In the genomic region with DNA sequence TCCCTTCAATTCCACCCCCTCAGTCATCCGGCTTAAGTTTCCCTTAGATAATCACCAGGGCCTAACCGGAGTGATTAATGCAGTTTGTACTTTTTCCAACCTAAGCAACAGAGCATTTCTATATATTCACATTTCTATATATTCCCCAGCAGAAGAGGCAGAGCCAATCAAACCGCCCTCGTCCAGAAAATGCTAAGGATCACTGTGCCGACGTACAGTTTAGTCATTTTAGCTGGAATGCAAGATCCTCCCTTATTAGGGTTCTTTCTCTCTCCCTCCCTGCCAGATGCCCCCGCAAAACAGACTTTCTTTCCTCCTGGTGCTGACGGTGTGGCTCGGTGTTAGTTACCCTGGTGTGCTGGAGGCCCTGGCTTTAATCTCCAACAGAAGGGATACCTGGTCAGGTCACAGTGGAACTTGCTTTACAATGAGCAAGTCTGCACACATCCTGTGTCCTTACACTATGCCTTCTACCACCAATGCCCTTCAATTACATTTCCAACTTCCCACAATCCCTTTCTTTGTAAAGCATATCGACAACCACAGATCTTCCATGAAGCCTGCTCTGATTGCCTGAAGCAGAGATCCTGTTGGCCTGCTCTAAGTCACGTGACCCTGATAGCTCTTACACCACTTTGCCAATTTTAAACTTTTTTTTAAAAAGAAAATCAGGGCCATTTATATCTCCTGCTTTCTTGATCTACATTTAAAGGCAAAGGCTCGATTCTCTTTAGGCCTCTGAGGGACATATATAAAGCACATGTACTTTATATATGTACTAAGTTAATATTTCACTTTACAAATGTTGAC, we compare ENCODE assay signal across 18 mouse cellular contexts.
DNase-seq lines count a peak whose midpoint lies in the region; ATAC-seq and TF ChIP-seq lines count a peak whose summit lies in the region.
"Had no signal": no experiment of that assay in that cellular context is flagged by ENCODE, and none has a peak within 500 bp of the region (broad histone marks: within the 10 kb centered on the region; RNA-seq: fewer than 3 reads in every experiment).

No protein-coding gene starts in this region.

- no peak for TF ChIP-seq CTCF in hindbrain, postnatal 0 days (IDR thresholded peaks at IDR 0.05; ENCODE audit: low read depth)

- no peaks in the 10 kb centered on the region for H3K36me3 ChIP-seq in hindbrain, embryonic 12.5 days
- no peaks in the 10 kb centered on the region for H3K36me3 ChIP-seq in hindbrain, embryonic 16.5 days (ENCODE audit: control insufficient read depth, insufficient read depth, low read length)
- no peaks in the 10 kb centered on the region for H3K36me3 ChIP-seq in midbrain, embryonic 11.5 days (ENCODE audit: control insufficient read depth, insufficient read depth, low read length)
- no peaks in the 10 kb centered on the region for H3K36me3 ChIP-seq in midbrain, embryonic 15.5 days (replicated peaks)
- no peaks in the 10 kb centered on the region for H3K36me3 ChIP-seq in hindbrain, postnatal 0 days (ENCODE audit: insufficient read depth, low read length)
- H3K36me3 ChIP-seq: embryonic facial prominence, embryonic 15.5 days; heart, embryonic 12.5 days had no signal

- ATAC-seq in hindbrain, embryonic 12.5 days (ENCODE audit: low FRiP score) = no peak
- no peak for ATAC-seq in hindbrain, embryonic 16.5 days
- no peak for ATAC-seq in midbrain, embryonic 11.5 days (ENCODE audit: low FRiP score)
- no peak for ATAC-seq in midbrain, embryonic 15.5 days (replicated peaks)
- ATAC-seq in hindbrain, postnatal 0 days = no peak
- ATAC-seq: forebrain, embryonic 14.5 days had no signal

- H3K9me3 ChIP-seq in hindbrain, embryonic 12.5 days (replicated peaks) = no peaks in the 10 kb centered on the region
- no peaks in the 10 kb centered on the region for H3K9me3 ChIP-seq in hindbrain, embryonic 16.5 days (ENCODE audit: control insufficient read depth, low read length)
- H3K9me3 ChIP-seq in midbrain, embryonic 11.5 days (ENCODE audit: control insufficient read depth, low read length) = no peaks in the 10 kb centered on the region
- no peaks in the 10 kb centered on the region for H3K9me3 ChIP-seq in midbrain, embryonic 15.5 days
- no peaks in the 10 kb centered on the region for H3K9me3 ChIP-seq in hindbrain, postnatal 0 days (ENCODE audit: low read length)
- H3K9me3 ChIP-seq: embryonic facial prominence, embryonic 15.5 days; heart, embryonic 12.5 days had no signal

- intact Hi-C loops in left cerebral cortex, postnatal 36 days (cut with DNase I) = no loop called here

- 0 out of 2 replicates have a peak overlapping the region, but pooled peaks have one; percentile 9 for H3K27ac ChIP-seq in hindbrain, embryonic 12.5 days
- no peak overlapping the region for H3K27ac ChIP-seq in hindbrain, embryonic 16.5 days (ENCODE audit: low read depth, low read length)
- no peak overlapping the region for H3K27ac ChIP-seq in midbrain, embryonic 11.5 days (ENCODE audit: low read depth, low read length)
- H3K27ac ChIP-seq in midbrain, embryonic 15.5 days = no peak overlapping the region
- H3K27ac ChIP-seq in hindbrain, postnatal 0 days = no peak overlapping the region
- H3K27ac ChIP-seq: liver, embryonic 14.5 days had no signal

- H3K4me1 ChIP-seq in hindbrain, embryonic 12.5 days = peaks cover 37% of the 10 kb centered on the region
- peaks cover 18% of the 10 kb centered on the region for H3K4me1 ChIP-seq in hindbrain, embryonic 16.5 days (ENCODE audit: control insufficient read depth, insufficient read depth, low read depth, low read length)
- H3K4me1 ChIP-seq in midbrain, embryonic 11.5 days (ENCODE audit: control insufficient read depth, insufficient read depth, low read length) = peaks cover 29% of the 10 kb centered on the region
- H3K4me1 ChIP-seq in midbrain, embryonic 15.5 days = peaks cover 32% of the 10 kb centered on the region
- H3K4me1 ChIP-seq in hindbrain, postnatal 0 days (ENCODE audit: insufficient read depth, low read length) = peaks cover 4% of the 10 kb centered on the region; the same call in 1 of the 2 replicates

- no peak overlapping the region for H3K4me3 ChIP-seq in hindbrain, embryonic 12.5 days
- no peak overlapping the region for H3K4me3 ChIP-seq in hindbrain, embryonic 16.5 days (ENCODE audit: low read length)
- no peak overlapping the region for H3K4me3 ChIP-seq in midbrain, embryonic 11.5 days (ENCODE audit: low read depth, low read length)
- no peak overlapping the region for H3K4me3 ChIP-seq in midbrain, embryonic 15.5 days
- no peak overlapping the region for H3K4me3 ChIP-seq in hindbrain, postnatal 0 days (ENCODE audit: low read length)
- H3K4me3 ChIP-seq: embryonic facial prominence, embryonic 15.5 days; heart, embryonic 12.5 days had no signal

- DNase-seq in midbrain, embryonic 11.5 days (ENCODE audit: low spot score, missing footprints) = peak; percentile 83
- peak; percentile 26 to 42 for DNase-seq in left cerebral cortex, postnatal 36 days (ENCODE audit: low spot score in 2 of 2)
- DNase-seq in telencephalon, adult 2 months (ENCODE audit: low read depth, low spot score) = peak; percentile 77
- DNase-seq in adrenal gland, postnatal 36 days = no peak
- no peak for DNase-seq in hindbrain, postnatal 0 days (ENCODE audit: low spot score)
- DNase-seq: adrenal gland, postnatal 10 days; cerebellum, postnatal 36 days; gastrocnemius, postnatal 14 days; heart, postnatal 4 days; kidney, postnatal 14 days; lung, postnatal 10 days had no signal

- no peak overlapping the region for H3K4me2 ChIP-seq in hindbrain, embryonic 12.5 days (replicated peaks)
- H3K4me2 ChIP-seq in hindbrain, embryonic 16.5 days (ENCODE audit: low read length) = no peak overlapping the region
- no peak overlapping the region for H3K4me2 ChIP-seq in midbrain, embryonic 11.5 days
- no peak overlapping the region for H3K4me2 ChIP-seq in midbrain, embryonic 15.5 days
- no peak overlapping the region for H3K4me2 ChIP-seq in hindbrain, postnatal 0 days (ENCODE audit: low read depth, low read length)
- H3K4me2 ChIP-seq: embryonic facial prominence, embryonic 15.5 days; heart, embryonic 12.5 days had no signal

- WGBS in hindbrain, embryonic 12.5 days = 75% methylated on average over 12 of the region's 12 CpGs
- WGBS in hindbrain, embryonic 16.5 days = 81% methylated on average over 12 of the region's 12 CpGs
- 80% methylated on average over 12 of the region's 12 CpGs for WGBS in midbrain, embryonic 11.5 days
- 78% methylated on average over 12 of the region's 12 CpGs for WGBS in midbrain, embryonic 15.5 days
- WGBS in hindbrain, postnatal 0 days = 84% methylated on average over 12 of the region's 12 CpGs

- H3K27me3 ChIP-seq in hindbrain, embryonic 12.5 days = no peaks in the 10 kb centered on the region
- no peaks in the 10 kb centered on the region for H3K27me3 ChIP-seq in hindbrain, embryonic 16.5 days (replicated peaks; ENCODE audit: control insufficient read depth, insufficient read depth, low read length)
- H3K27me3 ChIP-seq in midbrain, embryonic 11.5 days (ENCODE audit: control insufficient read depth, insufficient read depth, low read length) = no peaks in the 10 kb centered on the region
- H3K27me3 ChIP-seq in midbrain, embryonic 15.5 days (replicated peaks) = no peaks in the 10 kb centered on the region
- no peaks in the 10 kb centered on the region for H3K27me3 ChIP-seq in hindbrain, postnatal 0 days (ENCODE audit: insufficient read depth, low read length)
- H3K27me3 ChIP-seq: embryonic facial prominence, embryonic 15.5 days; heart, embryonic 12.5 days had no signal

- H3K9ac ChIP-seq in hindbrain, embryonic 12.5 days = no peak overlapping the region
- H3K9ac ChIP-seq in hindbrain, embryonic 16.5 days (ENCODE audit: low read depth, low read length) = no peak overlapping the region
- H3K9ac ChIP-seq in midbrain, embryonic 11.5 days (ENCODE audit: low read length) = no peak overlapping the region
- no peak overlapping the region for H3K9ac ChIP-seq in midbrain, embryonic 15.5 days
- no peak overlapping the region for H3K9ac ChIP-seq in hindbrain, postnatal 0 days (replicated peaks; ENCODE audit: low read length)
- H3K9ac ChIP-seq: embryonic facial prominence, embryonic 15.5 days; heart, embryonic 12.5 days; liver, embryonic 14.5 days had no signal

Comparison
In these comparisons a context has a peak if more than half of its experiments do, and no peak if none do; other contexts are left out.
1. DNase-seq: peak in midbrain, embryonic 11.5 days (single experiment), left cerebral cortex, postnatal 36 days (2 of 2) and telencephalon, adult 2 months (single experiment); none in adrenal gland, postnatal 36 days (0 of 2) and hindbrain, postnatal 0 days (single experiment).